Comparison of ENCODE assay signal across 12 mouse cellular contexts in the genomic region with DNA sequence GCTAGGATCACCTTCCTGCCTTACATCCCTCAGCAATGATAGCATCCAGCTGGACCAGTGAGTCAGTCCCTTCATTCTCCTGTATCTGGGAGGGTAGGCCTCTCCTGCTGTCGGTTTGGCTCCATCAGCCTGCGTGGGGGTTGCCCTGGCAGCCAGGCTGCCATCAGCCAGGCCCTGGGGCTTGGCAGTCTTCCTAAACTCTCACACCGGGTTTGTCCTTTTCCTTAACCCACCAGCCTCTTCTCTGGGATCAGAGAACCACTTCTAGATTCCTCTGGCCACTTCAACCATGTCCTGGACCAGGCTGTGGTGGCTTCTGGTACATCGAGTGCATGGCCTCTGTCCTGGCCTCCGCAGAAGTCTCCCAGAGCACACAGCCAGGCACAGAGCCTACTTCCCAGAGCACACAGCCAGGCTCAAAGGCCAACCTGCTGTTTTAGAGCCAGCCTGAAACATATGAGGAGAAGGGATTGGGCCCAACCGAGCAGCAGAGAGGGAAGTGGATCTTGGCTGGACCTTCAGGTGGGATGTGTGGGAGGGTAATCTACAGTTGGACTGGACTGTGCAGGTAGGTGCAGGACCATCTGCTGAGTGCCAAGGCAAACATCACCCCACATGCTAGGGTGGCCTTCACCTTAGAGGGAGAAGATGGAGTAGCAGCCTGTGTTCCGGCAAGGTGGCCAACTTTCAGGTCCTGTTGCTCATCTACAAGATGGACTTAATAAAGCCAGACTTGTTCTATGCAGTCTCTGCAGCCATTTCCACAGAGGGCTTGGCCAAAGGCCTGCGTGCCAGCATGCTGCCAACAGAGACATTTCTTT.
DNase-seq lines count a peak whose midpoint lies in the region; ATAC-seq lines count a peak whose summit lies in the region.
"Had no signal": no experiment of that assay in that cellular context is flagged by ENCODE, and none has a peak within 500 bp of the region (broad histone marks: within the 10 kb centered on the region; RNA-seq: fewer than 3 reads in every experiment).

No protein-coding gene starts in this region.

- WGBS in hindbrain, embryonic 14.5 days, result 77% methylated on average over 8 of the region's 8 CpGs
- WGBS in hindbrain, embryonic 13.5 days, result 84% methylated on average over 8 of the region's 8 CpGs
- WGBS in limb, embryonic 10.5 days, result 91% methylated on average over 8 of the region's 8 CpGs

- H3K9me3 ChIP-seq in hindbrain, embryonic 14.5 days (ENCODE audit: control insufficient read depth, low read length), result peaks cover 8% of the 10 kb centered on the region
- H3K9me3 ChIP-seq in hindbrain, embryonic 13.5 days, result 0 out of 2 replicates have a peak, but pooled peaks cover 7% of the 10 kb centered on the region
- H3K9me3 ChIP-seq in limb, embryonic 10.5 days (replicated peaks), result no peaks in the 10 kb centered on the region
- H3K9me3 ChIP-seq: limb, embryonic 13.5 days had no signal

- no peak for ATAC-seq in hindbrain, embryonic 14.5 days (ENCODE audit: low FRiP score)
- ATAC-seq in hindbrain, embryonic 13.5 days (ENCODE audit: low FRiP score), result no peak
- ATAC-seq: forebrain, embryonic 13.5 days had no signal

- peaks cover 5% of the 10 kb centered on the region; the same call in 1 of the 2 replicates for H3K4me1 ChIP-seq in hindbrain, embryonic 14.5 days (replicated peaks; ENCODE audit: control insufficient read depth, insufficient read depth, low read length)
- H3K4me1 ChIP-seq in hindbrain, embryonic 13.5 days (replicated peaks), result peaks cover 24% of the 10 kb centered on the region
- H3K4me1 ChIP-seq in limb, embryonic 10.5 days, result peaks cover 46% of the 10 kb centered on the region
- H3K4me1 ChIP-seq: megakaryocyte, embryonic 14.5 days had no signal

- no peak overlapping the region for H3K9ac ChIP-seq in hindbrain, embryonic 14.5 days
- H3K9ac ChIP-seq in hindbrain, embryonic 13.5 days, result no peak overlapping the region
- H3K9ac ChIP-seq: forebrain, embryonic 13.5 days; limb, embryonic 13.5 days had no signal

- peak; percentile 45 for DNase-seq in hindbrain, embryonic 14.5 days (ENCODE audit: low spot score)
- peak; percentile 52 for DNase-seq in ovary, postnatal 36 days (ENCODE audit: low spot score)
- no peak for DNase-seq in ovary, postnatal 10 days (ENCODE audit: low spot score)
- DNase-seq in cerebellum, postnatal 36 days, result peak; percentile 82 to 83
- no peak for DNase-seq in limb, embryonic 10.5 days (ENCODE audit: low spot score)
- no peak for DNase-seq in right cerebral cortex, postnatal 4 days
- no peak for DNase-seq in left cerebral cortex, adult 9 months (ENCODE audit: low spot score in 2 of 2)
- DNase-seq: thymus, postnatal 4 days had no signal

- no peak overlapping the region for H3K27ac ChIP-seq in hindbrain, embryonic 14.5 days
- no peak overlapping the region for H3K27ac ChIP-seq in hindbrain, embryonic 13.5 days
- H3K27ac ChIP-seq in limb, embryonic 10.5 days, result peak overlapping the region; percentile 27; the same call in 1 of the 2 replicates
- H3K27ac ChIP-seq: forebrain, embryonic 13.5 days; limb, embryonic 13.5 days had no signal

- no peaks in the 10 kb centered on the region for H3K36me3 ChIP-seq in hindbrain, embryonic 14.5 days (replicated peaks; ENCODE audit: control insufficient read depth, insufficient read depth)
- no peaks in the 10 kb centered on the region for H3K36me3 ChIP-seq in hindbrain, embryonic 13.5 days
- no peaks in the 10 kb centered on the region for H3K36me3 ChIP-seq in limb, embryonic 10.5 days
- H3K36me3 ChIP-seq: limb, embryonic 13.5 days had no signal

- 0 out of 2 replicates have a peak, but pooled peaks cover 8% of the 10 kb centered on the region for H3K27me3 ChIP-seq in hindbrain, embryonic 14.5 days (ENCODE audit: control insufficient read depth, insufficient read depth, low read length)
- H3K27me3 ChIP-seq in hindbrain, embryonic 13.5 days, result peaks cover 40% of the 10 kb centered on the region
- H3K27me3 ChIP-seq in limb, embryonic 10.5 days (ENCODE audit: low read depth, poor library complexity, severe bottlenecking), result peaks cover 66% of the 10 kb centered on the region

- H3K4me3 ChIP-seq in hindbrain, embryonic 14.5 days (replicated peaks; ENCODE audit: low read length), result no peak overlapping the region
- no peak overlapping the region for H3K4me3 ChIP-seq in hindbrain, embryonic 13.5 days
- no peak overlapping the region for H3K4me3 ChIP-seq in limb, embryonic 10.5 days
- H3K4me3 ChIP-seq: forebrain, embryonic 13.5 days; limb, embryonic 13.5 days; megakaryocyte, embryonic 14.5 days had no signal

- H3K4me2 ChIP-seq in hindbrain, embryonic 14.5 days (replicated peaks), result no peak overlapping the region
- H3K4me2 ChIP-seq in hindbrain, embryonic 13.5 days, result no peak overlapping the region
- H3K4me2 ChIP-seq: forebrain, embryonic 13.5 days; limb, embryonic 13.5 days had no signal

Comparison
In these comparisons a context has a peak if more than half of its experiments do, and no peak if none do; other contexts are left out.
1. DNase-seq: peak in hindbrain, embryonic 14.5 days (single experiment), ovary, postnatal 36 days (single experiment) and cerebellum, postnatal 36 days (2 of 2); none in ovary, postnatal 10 days (single experiment), limb, embryonic 10.5 days (single experiment), right cerebral cortex, postnatal 4 days (single experiment) and left cerebral cortex, adult 9 months (0 of 2).